Mouse (Mus musculus) cortical plate, adult 2 months (tissue): Measurements from ENCODE around the gene Ezh1.

Experiments
- CTCF ChIP-seq: fragments of 200-500 bp; IDR thresholded peaks from 2 replicates; pipeline ENCODE4 v1.5.1; 2011; ENCODE audit warnings: mild to moderate bottlenecking, control low read depth, low read length; ENCODE audit not compliant: insufficient read depth; ENCODE audit errors: extremely low read depth
- POLR2A ChIP-seq: fragments of 200-500 bp; IDR thresholded peaks from 2 replicates; pipeline ENCODE4 v1.6.1; 2011; ENCODE audit warnings: mild to moderate bottlenecking, low read length, control low read depth; ENCODE audit not compliant: insufficient read depth; ENCODE audit errors: extremely low read depth

DNA sequence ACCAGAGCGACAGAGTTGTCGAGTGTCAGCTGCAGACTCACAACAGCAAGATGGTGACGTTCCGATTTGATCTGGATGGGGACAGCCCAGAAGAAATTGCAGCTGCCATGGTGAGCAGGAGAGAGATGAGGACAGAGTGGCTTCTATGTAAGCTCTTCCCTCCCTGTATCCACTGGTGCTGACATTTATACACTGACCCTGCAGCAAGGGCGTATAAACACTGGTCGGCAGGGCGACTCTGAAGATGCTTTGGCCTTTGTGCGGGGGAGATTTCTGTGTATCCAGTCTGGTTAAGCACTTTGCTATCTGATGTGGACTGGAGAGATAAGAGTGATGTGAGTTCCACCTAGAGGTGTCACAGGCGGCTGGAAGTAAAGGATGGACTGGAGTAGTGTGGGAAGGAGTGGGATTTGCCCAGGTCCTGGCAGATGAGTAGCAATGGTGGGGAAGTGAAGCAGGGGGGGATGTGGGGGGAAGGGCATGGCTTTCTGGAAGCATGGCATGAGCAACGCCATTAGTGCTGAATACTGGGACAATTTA, 43.4 kb upstream of the Ezh1 start:
- no peak for TF ChIP-seq CTCF
- no peak for TF ChIP-seq POLR2A
